Comparison of ENCODE assay signal across 11 mouse cellular contexts in the genomic region with DNA sequence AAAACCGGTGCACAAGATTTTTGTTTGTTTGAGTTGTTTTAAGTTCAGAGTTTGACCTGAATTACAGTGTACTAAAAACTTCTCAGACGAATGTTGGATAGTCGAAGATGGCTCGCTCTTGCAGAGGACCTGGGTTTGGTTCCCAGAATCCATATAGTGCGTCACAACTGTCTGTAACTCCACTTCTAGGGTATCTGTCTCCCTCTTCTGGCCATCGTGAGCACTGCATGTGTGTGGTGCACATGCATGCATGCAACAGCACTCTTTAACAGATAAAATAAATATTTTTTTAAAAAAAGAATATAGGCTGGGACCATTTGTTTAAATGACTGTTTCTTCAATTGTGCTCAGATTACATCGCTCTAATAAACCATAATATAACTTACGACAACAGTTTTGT. TPM values are rescaled to one million over a fixed set of nuclear protein-coding genes. Genes with fewer than 3 reads are reported as not detected.
DNase-seq lines count a peak whose midpoint lies in the region; ATAC-seq and TF ChIP-seq lines count a peak whose summit lies in the region.
"Had no signal": no experiment of that assay in that cellular context is flagged by ENCODE, and none has a peak within 500 bp of the region (broad histone marks: within the 10 kb centered on the region; RNA-seq: fewer than 3 reads in every experiment).

No protein-coding gene starts in this region.

- no peak overlapping the region for H3K4me2 ChIP-seq in liver, postnatal 0 days (ENCODE audit: low read depth, low read length)
- no peak overlapping the region for H3K4me2 ChIP-seq in forebrain, embryonic 11.5 days (ENCODE audit: low read depth, low read length, severe bottlenecking)
- H3K4me2 ChIP-seq: heart, embryonic 13.5 days had no signal

- TF ChIP-seq POLR2A in testis, adult 2 months (IDR thresholded peaks at IDR 0.05; ENCODE audit: control insufficient read depth, low read depth, low read length): no peak

- peak; percentile 47; the same call in 1 of the 2 replicates for TF ChIP-seq CTCF in testis, adult 2 months (IDR thresholded peaks at IDR 0.05; ENCODE audit: control insufficient read depth, insufficient read depth, insufficient replicate concordance, low read depth, low read length)
- TF ChIP-seq CTCF in liver, postnatal 0 days (IDR thresholded peaks at IDR 0.05; ENCODE audit: low read depth): peak; percentile 69

- H3K4me1 ChIP-seq in testis, adult 2 months (ENCODE audit: control insufficient read depth, insufficient read depth, low read length): peaks cover 4% of the 10 kb centered on the region; the same call in 1 of the 2 replicates
- peaks cover 13% of the 10 kb centered on the region for H3K4me1 ChIP-seq in liver, postnatal 0 days (ENCODE audit: insufficient read depth)
- peaks cover 5% of the 10 kb centered on the region; the same call in 1 of the 2 replicates for H3K4me1 ChIP-seq in forebrain, embryonic 11.5 days (replicated peaks; ENCODE audit: control insufficient read depth, insufficient read depth, low read length)

- TF ChIP-seq EP300 in liver, postnatal 0 days (IDR thresholded peaks at IDR 0.05; ENCODE audit: low read depth): no peak

- intact Hi-C loops in heart, postnatal 10 days (cut with DNase I): no loop called here

- no peak overlapping the region for H3K9ac ChIP-seq in liver, postnatal 0 days (replicated peaks)
- no peak overlapping the region for H3K9ac ChIP-seq in forebrain, embryonic 11.5 days (ENCODE audit: low read length)
- H3K9ac ChIP-seq: heart, embryonic 13.5 days had no signal

- H3K9me3 ChIP-seq in liver, postnatal 0 days (ENCODE audit: low read length): no peaks in the 10 kb centered on the region
- no peaks in the 10 kb centered on the region for H3K9me3 ChIP-seq in forebrain, embryonic 11.5 days (ENCODE audit: control insufficient read depth, low read length)

- H3K4me3 ChIP-seq in testis, adult 2 months (ENCODE audit: control insufficient read depth, low read depth, low read length): no peak overlapping the region
- H3K4me3 ChIP-seq in liver, postnatal 0 days (ENCODE audit: low read depth, low read length): no peak overlapping the region
- H3K4me3 ChIP-seq in forebrain, embryonic 11.5 days (ENCODE audit: low read depth, low read length): no peak overlapping the region
- H3K4me3 ChIP-seq: heart, embryonic 13.5 days had no signal

- 82% methylated on average over 8 of the region's 8 CpGs for WGBS in liver, postnatal 0 days (ENCODE audit: insufficient replicate concordance)
- WGBS in forebrain, embryonic 11.5 days: 83% methylated on average over 8 of the region's 8 CpGs

- H3K36me3 ChIP-seq in testis, adult 2 months (ENCODE audit: control insufficient read depth, insufficient read depth, low read length): no peaks in the 10 kb centered on the region
- peaks cover 3% of the 10 kb centered on the region; the same call in 1 of the 2 replicates for H3K36me3 ChIP-seq in liver, postnatal 0 days (replicated peaks; ENCODE audit: insufficient read depth, low read length)
- H3K36me3 ChIP-seq in forebrain, embryonic 11.5 days (ENCODE audit: control insufficient read depth, insufficient read depth, low read length): no peaks in the 10 kb centered on the region
- H3K36me3 ChIP-seq: heart, embryonic 13.5 days had no signal

- peak; percentile 52 for DNase-seq in heart, adult 11 months
- DNase-seq in heart, postnatal 10 days: no peak
- no peak for DNase-seq in testis, postnatal 14 days (ENCODE audit: low spot score)
- DNase-seq in liver, postnatal 0 days: peak; percentile 49
- DNase-seq in frontal cortex, postnatal 10 days (ENCODE audit: low spot score in 2 of 2): no peak
- no peak for DNase-seq in layer of hippocampus, adult 8-10 months (ENCODE audit: low spot score in 2 of 2)
- DNase-seq in forebrain, embryonic 11.5 days (ENCODE audit: low spot score): no peak

- no peaks in the 10 kb centered on the region for H3K27me3 ChIP-seq in testis, adult 2 months (ENCODE audit: control insufficient read depth, insufficient read depth, low read length)
- no peaks in the 10 kb centered on the region for H3K27me3 ChIP-seq in liver, postnatal 0 days (ENCODE audit: insufficient read depth, low read length)
- H3K27me3 ChIP-seq in forebrain, embryonic 11.5 days (ENCODE audit: control insufficient read depth, insufficient read depth, low read length): no peaks in the 10 kb centered on the region
- H3K27me3 ChIP-seq: heart, embryonic 13.5 days had no signal

- H3K27ac ChIP-seq in testis, adult 2 months (ENCODE audit: control insufficient read depth, insufficient read depth, low read depth, low read length): no peak overlapping the region
- no peak overlapping the region for H3K27ac ChIP-seq in liver, postnatal 0 days (ENCODE audit: low read depth)
- H3K27ac ChIP-seq in forebrain, embryonic 11.5 days (ENCODE audit: low read depth, low read length): no peak overlapping the region
- H3K27ac ChIP-seq: heart, embryonic 13.5 days had no signal

- ATAC-seq in liver, postnatal 0 days: no peak
- no peak for ATAC-seq in forebrain, embryonic 11.5 days (replicated peaks; ENCODE audit: low FRiP score)

RNA-seq across cellular contexts. Expression of a gene that starts 3.1 kb away (rescaled TPM):
- 10 to 100 TPM; 17.5 to 18.8 TPM for total RNA-seq in heart, postnatal 10 days (2021)
- polyA plus RNA-seq in testis, adult 2 months (2012; rRNA removed): 10.6 and 11.4 TPM in 2 replicates
- polyA plus RNA-seq in liver, postnatal 0 days (2015; fragmentation: Nextera tagmentation; extraction: Ambion mirVana): 1.1 TPM in 2 replicates
- 10 to 100 TPM; 27.4 to 46.3 (median 35.7) TPM for total RNA-seq in layer of hippocampus, adult 8-10 months (2022)
- polyA plus RNA-seq in forebrain, embryonic 11.5 days (2014; fragmentation: Nextera tagmentation; extraction: Ambion mirVana): 6.8 and 7.6 TPM in 2 replicates

RNA-seq across cellular contexts. Expression of a gene that starts 19.6 kb away (rescaled TPM):
- total RNA-seq in heart, postnatal 10 days (2021): not detected
- polyA plus RNA-seq in testis, adult 2 months (2012; rRNA removed): not detected in 2 replicates
- polyA plus RNA-seq in liver, postnatal 0 days (2015; fragmentation: Nextera tagmentation; extraction: Ambion mirVana): not detected in 2 replicates
- total RNA-seq in layer of hippocampus, adult 8-10 months (2022): not detected
- polyA plus RNA-seq in forebrain, embryonic 11.5 days (2014; fragmentation: Nextera tagmentation; extraction: Ambion mirVana): not detected in 2 replicates
- total RNA-seq: adrenal gland, postnatal 36 days had no signal
- polyA plus RNA-seq: heart, embryonic 13.5 days; stomach, embryonic 14.5 days had no signal

RNA-seq across cellular contexts. Expression of a gene that starts 26.3 kb away (rescaled TPM):
- total RNA-seq in heart, postnatal 10 days (2021): 1 to 10 TPM; 7.5 to 7.6 TPM
- 0.69 and 1.3 TPM in 2 replicates for polyA plus RNA-seq in testis, adult 2 months (2012; rRNA removed)
- 67.6 and 82.4 TPM in 2 replicates for polyA plus RNA-seq in liver, postnatal 0 days (2015; fragmentation: Nextera tagmentation; extraction: Ambion mirVana)
- 1 to 10 TPM; 4.2 to 6.9 (median 5.8) TPM for total RNA-seq in layer of hippocampus, adult 8-10 months (2022)
- 0.65 and 0.69 TPM in 2 replicates for polyA plus RNA-seq in forebrain, embryonic 11.5 days (2014; fragmentation: Nextera tagmentation; extraction: Ambion mirVana)

RNA-seq across cellular contexts. Expression of a gene that starts 44.9 kb away (rescaled TPM):
- total RNA-seq in heart, postnatal 10 days (2021): 10 to 100 TPM; 12.8 to 14.1 TPM
- 37.9 and 39.1 TPM in 2 replicates for polyA plus RNA-seq in testis, adult 2 months (2012; rRNA removed)
- polyA plus RNA-seq in liver, postnatal 0 days (2015; fragmentation: Nextera tagmentation; extraction: Ambion mirVana): 6.0 and 7.1 TPM in 2 replicates
- 10 to 100 TPM in 2 of 4 experiments, 1 to 10 TPM in 2; 9.4 to 12.2 (median 10.5) TPM for total RNA-seq in layer of hippocampus, adult 8-10 months (2022)
- 18.9 and 21.0 TPM in 2 replicates for polyA plus RNA-seq in forebrain, embryonic 11.5 days (2014; fragmentation: Nextera tagmentation; extraction: Ambion mirVana)

Comparison
In these comparisons a context has a peak if more than half of its experiments do, and no peak if none do; other contexts are left out.
1. DNase-seq: peak in heart, adult 11 months (single experiment) and liver, postnatal 0 days (single experiment); none in heart, postnatal 10 days (0 of 2), testis, postnatal 14 days (single experiment), frontal cortex, postnatal 10 days (0 of 2), layer of hippocampus, adult 8-10 months (0 of 2) and forebrain, embryonic 11.5 days (single experiment).
2. RNA of a gene that starts 26.3 kb away (polyA plus RNA-seq): 67.6 to 82.4 TPM in liver, postnatal 0 days; 0.69 to 1.3 TPM in testis, adult 2 months and 0.65 to 0.69 TPM in forebrain, embryonic 11.5 days; every median in the first group is over 10 times any median in the second.